Mouse (Mus musculus): ENCODE results near the gene E4f1.

Gene E4f1

GRCm38 (mm10) chr17:24415011-24415410 is 55.1 kb downstream of the E4f1 start:
- in situ Hi-C loops (cut with MboI, MseI): no loop called here

- in situ Hi-C loops (cut with MboI, MseI): no loop called here
Observed at GRCm38 (mm10) chr17:24414230-24414976, 55.7 kb downstream of the E4f1 start, which contains the start of gene Rnps1. Rnps1 (plus strand) TSS chr17:24414565.

- in situ Hi-C loops (cut with MboI, MseI): no loop called here
Observed at GRCm38 (mm10) chr17:24413557-24414211, 56.4 kb downstream of the E4f1 start.

- in situ Hi-C loops (cut with MboI, MseI): no loop called here
Observed at GRCm38 (mm10) chr17:24407116-24407803, 62.9 kb downstream of the E4f1 start.

GRCm38 (mm10) chr17:24402371-24402770 is 67.7 kb downstream of the E4f1 start:
- in situ Hi-C loops (cut with MboI, MseI): no loop called here

GRCm38 (mm10) chr17:24394456-24394855 is 75.7 kb downstream of the E4f1 start:
- in situ Hi-C loops (cut with MboI, MseI): no loop called here
